8 mouse cellular contexts compared by ENCODE assay signal in genomic region chr13:92426294-92427051, GRCm38 (mm10). TPM values are rescaled to one million over a fixed set of nuclear protein-coding genes. Genes with fewer than 3 reads are reported as not detected.
A peak's percentile ranks its signal among the peaks of the same experiment; 100 is the strongest.
DNase-seq lines count a peak whose midpoint lies in the region; ATAC-seq and TF ChIP-seq lines count a peak whose summit lies in the region.
"Had no signal": no experiment of that assay in that cellular context is flagged by ENCODE, and none has a peak within 500 bp of the region (broad histone marks: within the 10 kb centered on the region; RNA-seq: fewer than 3 reads in every experiment).

No protein-coding gene starts in this region.

- H3K36me3 ChIP-seq in testis, adult 2 months (ENCODE audit: control insufficient read depth, insufficient read depth, low read length): no peaks in the 10 kb centered on the region
- H3K36me3 ChIP-seq in forebrain, postnatal 0 days (ENCODE audit: insufficient read depth): no peaks in the 10 kb centered on the region
- no peaks in the 10 kb centered on the region for H3K36me3 ChIP-seq in kidney, postnatal 0 days (ENCODE audit: insufficient read depth, low read length)
- no peaks in the 10 kb centered on the region for H3K36me3 ChIP-seq in stomach, embryonic 16.5 days (ENCODE audit: control insufficient read depth, insufficient read depth, low read length)

- H3K4me1 ChIP-seq in testis, adult 2 months (ENCODE audit: control insufficient read depth, insufficient read depth, low read length): peaks cover 9% of the 10 kb centered on the region
- H3K4me1 ChIP-seq in forebrain, postnatal 0 days (ENCODE audit: insufficient read depth): no peaks in the 10 kb centered on the region
- 0 out of 2 replicates have a peak, but pooled peaks cover 4% of the 10 kb centered on the region for H3K4me1 ChIP-seq in kidney, postnatal 0 days (replicated peaks; ENCODE audit: insufficient read depth, low read length)
- H3K4me1 ChIP-seq in stomach, embryonic 16.5 days (ENCODE audit: control insufficient read depth, insufficient read depth, low read length): peaks cover 9% of the 10 kb centered on the region; the same call in 1 of the 2 replicates

- H3K4me3 ChIP-seq in testis, adult 2 months (ENCODE audit: control insufficient read depth, low read depth, low read length): peak overlapping the region; percentile 17
- H3K4me3 ChIP-seq in forebrain, postnatal 0 days (ENCODE audit: low read depth, low read length): peak overlapping the region; percentile 62
- peak overlapping the region; percentile 53 for H3K4me3 ChIP-seq in kidney, postnatal 0 days (replicated peaks; ENCODE audit: low read depth, low read length)
- peak overlapping the region; percentile 56 for H3K4me3 ChIP-seq in stomach, embryonic 16.5 days (replicated peaks; ENCODE audit: low read length)

- peak overlapping the region; percentile 51 for H3K9ac ChIP-seq in forebrain, postnatal 0 days
- H3K9ac ChIP-seq in kidney, postnatal 0 days (ENCODE audit: low read depth, low read length): peak overlapping the region; percentile 23
- H3K9ac ChIP-seq in stomach, embryonic 16.5 days (ENCODE audit: low read length): peak overlapping the region; percentile 60

- no peak overlapping the region for H3K27ac ChIP-seq in testis, adult 2 months (ENCODE audit: control insufficient read depth, insufficient read depth, low read depth, low read length)
- H3K27ac ChIP-seq in forebrain, postnatal 0 days (ENCODE audit: low read depth, low read length): no peak overlapping the region
- no peak overlapping the region for H3K27ac ChIP-seq in kidney, postnatal 0 days
- H3K27ac ChIP-seq in stomach, embryonic 16.5 days (ENCODE audit: low read length): no peak overlapping the region

- H3K27me3 ChIP-seq in testis, adult 2 months (ENCODE audit: control insufficient read depth, insufficient read depth, low read length): no peaks in the 10 kb centered on the region
- H3K27me3 ChIP-seq in forebrain, postnatal 0 days (ENCODE audit: insufficient read depth, low read length): peaks cover 10% of the 10 kb centered on the region
- H3K27me3 ChIP-seq in kidney, postnatal 0 days (ENCODE audit: insufficient read depth, low read length): peaks cover 34% of the 10 kb centered on the region
- H3K27me3 ChIP-seq in stomach, embryonic 16.5 days (ENCODE audit: control insufficient read depth, insufficient read depth, low read length): peaks cover 47% of the 10 kb centered on the region

- ATAC-seq in forebrain, postnatal 0 days: peak; percentile 72
- ATAC-seq in kidney, postnatal 0 days (replicated peaks; ENCODE audit: low FRiP score, low read depth): peak; percentile 40
- ATAC-seq in stomach, embryonic 16.5 days (ENCODE audit: insufficient read depth, low FRiP score): peak; percentile 36; the same call in 1 of the 2 replicates

- TF ChIP-seq POLR2A in testis, adult 2 months (IDR thresholded peaks at IDR 0.05; ENCODE audit: control insufficient read depth, low read depth, low read length): no peak

- H3K4me2 ChIP-seq in forebrain, postnatal 0 days (ENCODE audit: low read depth): peak overlapping the region; percentile 99
- peak overlapping the region; percentile 95 for H3K4me2 ChIP-seq in kidney, postnatal 0 days (ENCODE audit: low read length)
- H3K4me2 ChIP-seq in stomach, embryonic 16.5 days (ENCODE audit: low read depth, low read length): peak overlapping the region; percentile 96

- TF ChIP-seq CTCF in testis, adult 2 months (IDR thresholded peaks at IDR 0.05; ENCODE audit: control insufficient read depth, insufficient read depth, insufficient replicate concordance, low read depth, low read length): no peak
- TF ChIP-seq CTCF in forebrain, postnatal 0 days (IDR thresholded peaks at IDR 0.05; ENCODE audit: low read depth): no peak
- no peak for TF ChIP-seq CTCF in kidney, postnatal 0 days (IDR thresholded peaks at IDR 0.05; ENCODE audit: low read depth)

- no peaks in the 10 kb centered on the region for H3K9me3 ChIP-seq in forebrain, postnatal 0 days (ENCODE audit: low read length)
- H3K9me3 ChIP-seq in kidney, postnatal 0 days (replicated peaks; ENCODE audit: low read length): no peaks in the 10 kb centered on the region
- no peaks in the 10 kb centered on the region for H3K9me3 ChIP-seq in stomach, embryonic 16.5 days (replicated peaks; ENCODE audit: control insufficient read depth, low read length)

- WGBS in forebrain, postnatal 0 days: 3% methylated on average over 85 of the region's 92 CpGs
- 2% methylated on average over 88 of the region's 92 CpGs for WGBS in kidney, postnatal 0 days
- under 1% methylated on average over 88 of the region's 92 CpGs for WGBS in stomach, embryonic 16.5 days

- DNase-seq in testis, postnatal 14 days (ENCODE audit: low spot score): no peak
- DNase-seq in cerebellum, adult 9-11 months: peak; percentile 73
- DNase-seq in forebrain, postnatal 0 days: peak; percentile 35
- no peak for DNase-seq in kidney, postnatal 0 days (ENCODE audit: low spot score)
- peak; percentile 6 for DNase-seq in lung, postnatal 14 days

RNA-seq across cellular contexts. Expression of gene Ankrd34b, which starts 0.8 kb away (rescaled TPM):
- polyA plus RNA-seq in testis, adult 2 months (2012; rRNA removed): 0.06 and 0.08 TPM in 2 replicates
- 2.4 and 3.9 TPM in 2 replicates for total RNA-seq in forebrain, postnatal 0 days (2014; rRNA removed)
- polyA plus RNA-seq in forebrain, postnatal 0 days (2015; fragmentation: Nextera tagmentation; extraction: Ambion mirVana): 1.5 and 2.3 TPM in 2 replicates
- 0.28 and 0.39 TPM in 2 replicates for polyA plus RNA-seq in kidney, postnatal 0 days (2015; fragmentation: Nextera tagmentation; extraction: Ambion mirVana)
- polyA plus RNA-seq in stomach, embryonic 16.5 days (2015; fragmentation: Nextera tagmentation; extraction: Ambion mirVana): 0.08 and 0.16 TPM in 2 replicates
- total RNA-seq: neutrophil, adult 5-6 weeks had no signal

RNA-seq across cellular contexts. Expression of gene Fam151b, which starts 57.3 kb away (rescaled TPM):
- 10.5 and 11.3 TPM in 2 replicates for polyA plus RNA-seq in testis, adult 2 months (2012; rRNA removed)
- total RNA-seq in forebrain, postnatal 0 days (2014; rRNA removed): 7.9 and 9.9 TPM in 2 replicates
- polyA plus RNA-seq in forebrain, postnatal 0 days (2015; fragmentation: Nextera tagmentation; extraction: Ambion mirVana): 0.19 TPM in 1 of 2 replicates, not detected in the other
- polyA plus RNA-seq in kidney, postnatal 0 days (2015; fragmentation: Nextera tagmentation; extraction: Ambion mirVana): 0.22 and 0.34 TPM in 2 replicates
- polyA plus RNA-seq in stomach, embryonic 16.5 days (2015; fragmentation: Nextera tagmentation; extraction: Ambion mirVana): 0.12 and 0.26 TPM in 2 replicates

Comparison
In these comparisons a context has a peak if more than half of its experiments do, and no peak if none do; other contexts are left out.
1. DNase-seq: peak in cerebellum, adult 9-11 months (single experiment), forebrain, postnatal 0 days (single experiment) and lung, postnatal 14 days (single experiment); none in testis, postnatal 14 days (single experiment) and kidney, postnatal 0 days (single experiment).
2. Peak in every context shown above with its lines, with median percentiles within 50 percentile points of each other: H3K4me3 ChIP-seq, ATAC-seq, H3K4me2 ChIP-seq and H3K9ac ChIP-seq.